Mouse (Mus musculus): Measurements from ENCODE around the gene Ube2g1.

- TF ChIP-seq CTCF (IDR thresholded peaks at IDR 0.05; ENCODE audit: low read depth, low read length) (no peak), POLR2A (IDR thresholded peaks at IDR 0.05; ENCODE audit: borderline replicate concordance, low read depth, low read length) (no peak)
Observed at GRCm38 (mm10) chr11:72712721-72713120, 105.6 kb downstream of the Ube2g1 start.

Data from bone marrow macrophage, adult 2 months (primary cell).